Mouse (Mus musculus) skeletal muscle tissue, adult 2 months (tissue): ENCODE measurements around the gene 9130023H24Rik.

Experiments used
- DNase-seq: peaks from one replicate; pipeline ENCODE4 v3.0.0-alpha.2; 2012; ENCODE audit warnings: low read depth, low spot score

Gene 9130023H24Rik

GRCm38 (mm10) chr7:128237927-128238778 is at the start of gene 9130023H24Rik:
Gene 9130023H24Rik (minus strand): TSS chr7:128238031.
- DNase-seq: peak; percentile 99

- no peak for DNase-seq
These were observed 47.2 kb upstream of the 9130023H24Rik start for GRCm38 (mm10) chr7:128285060-128285459.

- DNase-seq: no peak
These were observed 46.2 kb upstream of the 9130023H24Rik start for GRCm38 (mm10) chr7:128284047-128284446.

- DNase-seq: no peak
These were observed 44.9 kb upstream of the 9130023H24Rik start for GRCm38 (mm10) chr7:128282532-128283244.

- no peak for DNase-seq
These were observed 43.9 kb upstream of the 9130023H24Rik start for GRCm38 (mm10) chr7:128281765-128282164.

GRCm38 (mm10) chr7:128279750-128280149 is 41.9 kb upstream of the 9130023H24Rik start:
- DNase-seq: no peak

GRCm38 (mm10) chr7:128276051-128276450 is 38.2 kb upstream of the 9130023H24Rik start:
- no peak for DNase-seq

GRCm38 (mm10) chr7:128271496-128271895 is 33.7 kb upstream of the 9130023H24Rik start:
- no peak for DNase-seq

- no peak for DNase-seq
These were observed 32.6 kb upstream of the 9130023H24Rik start for GRCm38 (mm10) chr7:128270431-128270850.

GRCm38 (mm10) chr7:128267813-128268212 is 30.0 kb upstream of the 9130023H24Rik start:
- peak; percentile 58 for DNase-seq

- no peak for DNase-seq
These were observed 29.6 kb upstream of the 9130023H24Rik start for GRCm38 (mm10) chr7:128267391-128267790.

- no peak for DNase-seq
These were observed 28.2 kb upstream of the 9130023H24Rik start for GRCm38 (mm10) chr7:128266056-128266455.

- DNase-seq: no peak
These were observed 27.6 kb upstream of the 9130023H24Rik start, which contains the start of gene Slc5a2 for GRCm38 (mm10) chr7:128265411-128265810. Gene Slc5a2 (plus strand): TSS chr7:128265657.

- DNase-seq: no peak
These were observed 19.0 kb upstream of the 9130023H24Rik start for GRCm38 (mm10) chr7:128256783-128257334.

- DNase-seq: no peak
These were observed 17.9 kb upstream of the 9130023H24Rik start for GRCm38 (mm10) chr7:128255757-128256156.

GRCm38 (mm10) chr7:128254978-128255377 is 17.1 kb upstream of the 9130023H24Rik start:
- no peak for DNase-seq

GRCm38 (mm10) chr7:128252609-128253008 is 14.8 kb upstream of the 9130023H24Rik start:
- no peak for DNase-seq

GRCm38 (mm10) chr7:128251946-128252345 is 14.1 kb upstream of the 9130023H24Rik start:
- DNase-seq: no peak

GRCm38 (mm10) chr7:128249998-128250397 is 12.2 kb upstream of the 9130023H24Rik start:
- no peak for DNase-seq

GRCm38 (mm10) chr7:128248081-128249042 is 10.5 kb upstream of the 9130023H24Rik start:
- DNase-seq: no peak

- DNase-seq: peak; percentile 74
These were observed 9.6 kb upstream of the 9130023H24Rik start for GRCm38 (mm10) chr7:128247443-128247842.
